Mouse (Mus musculus) forebrain, embryonic 13.5 days (tissue): ENCODE measurements around the gene Il17re. TPM values are rescaled to one million over a fixed set of nuclear protein-coding genes. Genes with fewer than 3 reads are reported as not detected.

Experiments used
- ATAC-seq: fragments of 200-750 bp; cut with Nextera tagmentation; 2 replicates; pipeline ENCODE4 v1.8.0; 2017
- H3K27ac ChIP-seq: fragments of 300-500 bp; sonication (generic); 2 replicates; pipeline ENCODE4 v1.5.1; 2015; ENCODE audit warnings: inconsistent platforms, mild to moderate bottlenecking, moderate library complexity
- H3K27me3 ChIP-seq: fragments of 300-500 bp; sonication (generic); 2 replicates; pipeline ENCODE4 v1.6.1; 2015; ENCODE audit warnings: mild to moderate bottlenecking, inconsistent platforms
- H3K36me3 ChIP-seq: fragments of 300-500 bp; sonication (generic); 2 replicates; pipeline ENCODE4 v1.6.1; 2015; ENCODE audit warnings: mild to moderate bottlenecking, inconsistent platforms; ENCODE audit not compliant: poor library complexity, severe bottlenecking
- H3K4me1 ChIP-seq: fragments of 300-500 bp; sonication (generic); 2 replicates; pipeline ENCODE4 v1.6.1; 2015; ENCODE audit warnings: inconsistent platforms
- H3K4me2 ChIP-seq: fragments of 300-500 bp; sonication (generic); 2 replicates; pipeline ENCODE4 v1.6.1; 2015; ENCODE audit warnings: inconsistent platforms, mild to moderate bottlenecking, moderate library complexity
- H3K4me3 ChIP-seq: fragments of 300-500 bp; sonication (generic); 2 replicates; pipeline ENCODE4 v1.5.1; 2015; ENCODE audit warnings: mild to moderate bottlenecking, inconsistent platforms
- H3K9ac ChIP-seq: fragments of 300-500 bp; sonication (generic); 2 replicates; pipeline ENCODE4 v1.6.1; 2015; ENCODE audit warnings: mild to moderate bottlenecking, inconsistent platforms
- H3K9me3 ChIP-seq: fragments of 300-500 bp; sonication (generic); replicated peaks from 2 replicates; pipeline ENCODE4 v1.6.1; 2016; ENCODE audit warnings: inconsistent platforms
- WGBS: fragments of 180-500 bp; shearing (Covaris S2); methylation state at CpG from one replicate; pipeline ENCODE4 v1.1.7; 2015; 5-methylcytosine and 5-hydroxymethylcytosine counted together
- microRNA-seq: library from miRNA; unstranded; fragments of <30 nt; microRNA quantifications from one replicate; pipeline ENCODE4, GENCODE M21; 2016
- polyA plus RNA-seq: library from polyadenylated mRNA; unstranded; fragments of >200 nt; fragmentation: Nextera tagmentation; extraction: Ambion mirVana; gene quantifications from 2 replicates; pipeline ENCODE4 v1.2.1, GENCODE M21; 2015

Il17re gene
- polyA plus RNA-seq, 1 experiment from 2014 or later = 0.05 TPM

- WGBS = 95% methylated on average over 8 of the region's 8 CpGs
- Histone ChIP-seq H3K27ac (no peak overlapping the region), H3K36me3 (peaks cover 95% of the 10 kb centered on the region), H3K4me2 (no peak overlapping the region), H3K4me1 (no peaks in the 10 kb centered on the region), H3K27me3 (no peaks in the 10 kb centered on the region), H3K4me3 (no peak overlapping the region), H3K9me3 (no peaks in the 10 kb centered on the region), H3K9ac (no peak overlapping the region)
- ATAC-seq = no peak
These were observed 59.3 kb downstream of the Il17re start for GRCm38 (mm10) chr6:113517434-113518080.

Small RNAs within 50 kb of the gene (microRNA-seq; reads per million reads assigned to microRNA genes)
- gene Gm24387 = not detected

Other genes with a start within 250 kb of the Il17re start
- gene Mtmr14, start 220.6 kb upstream of the Il17re start, polyA plus RNA-seq = 42.5 and 45.4 TPM in 2 replicates
- 0.39 and 0.68 TPM in 2 replicates for gene Cpne9, start 176.2 kb upstream of the Il17re start, polyA plus RNA-seq
- gene Brpf1, start 151.3 kb upstream of the Il17re start, polyA plus RNA-seq = 20.0 and 21.5 TPM in 2 replicates
- 11.4 and 13.3 TPM in 2 replicates for gene Ogg1, start 131.5 kb upstream of the Il17re start, polyA plus RNA-seq
- 56.1 and 62.7 TPM in 2 replicates for gene Camk1, start 114.5 kb upstream of the Il17re start, polyA plus RNA-seq
- 65.4 and 70.6 TPM in 2 replicates for gene Tada3, start 80.6 kb upstream of the Il17re start, polyA plus RNA-seq
- gene Arpc4, start 80.4 kb upstream of the Il17re start, polyA plus RNA-seq = 368 and 377 TPM in 2 replicates
- 6.7 and 7.6 TPM in 2 replicates for gene Ttll3, start 69.2 kb upstream of the Il17re start, polyA plus RNA-seq
- 20.8 and 24.4 TPM in 2 replicates for gene Rpusd3, start 39.1 kb upstream of the Il17re start, polyA plus RNA-seq
- not detected in 2 replicates for gene Cidec, start 22.7 kb upstream of the Il17re start, polyA plus RNA-seq
- 86.0 and 92.1 TPM in 2 replicates for gene Jagn1, start 15.9 kb upstream of the Il17re start, polyA plus RNA-seq
- gene Il17rc, start 12.9 kb downstream of the Il17re start, polyA plus RNA-seq = 0.84 and 1.4 TPM in 2 replicates
- 47.4 and 47.5 TPM in 2 replicates for gene Creld1, start 24.8 kb downstream of the Il17re start, polyA plus RNA-seq
- gene Prrt3, start 43.4 kb downstream of the Il17re start, polyA plus RNA-seq = 2.8 and 3.1 TPM in 2 replicates
- gene Emc3, start 73.2 kb downstream of the Il17re start, polyA plus RNA-seq = 84.7 and 87.8 TPM in 2 replicates
- gene Fancd2, start 73.2 kb downstream of the Il17re start, polyA plus RNA-seq = 11.9 and 14.1 TPM in 2 replicates
- 0.28 TPM in 1 of 2 replicates, not detected in the other for gene Fancd2os, start 142.2 kb downstream of the Il17re start, polyA plus RNA-seq
- gene Brk1, start 146.3 kb downstream of the Il17re start, polyA plus RNA-seq = 227 TPM in 2 replicates
- gene Vhl, start 165.5 kb downstream of the Il17re start, polyA plus RNA-seq = 57.3 and 63.9 TPM in 2 replicates
- gene Irak2, start 180.0 kb downstream of the Il17re start, polyA plus RNA-seq = 0.77 and 0.96 TPM in 2 replicates
- gene Tatdn2, start 238.6 kb downstream of the Il17re start, polyA plus RNA-seq = 0.47 and 0.81 TPM in 2 replicates